Mouse (Mus musculus): ENCODE results near the gene Gm17409. TPM values are rescaled to one million over a fixed set of nuclear protein-coding genes. Genes with fewer than 3 reads are reported as not detected.

The Gm17409 gene
- polyA plus RNA-seq, 1 experiment from 2014 or later = not detected

DNA sequence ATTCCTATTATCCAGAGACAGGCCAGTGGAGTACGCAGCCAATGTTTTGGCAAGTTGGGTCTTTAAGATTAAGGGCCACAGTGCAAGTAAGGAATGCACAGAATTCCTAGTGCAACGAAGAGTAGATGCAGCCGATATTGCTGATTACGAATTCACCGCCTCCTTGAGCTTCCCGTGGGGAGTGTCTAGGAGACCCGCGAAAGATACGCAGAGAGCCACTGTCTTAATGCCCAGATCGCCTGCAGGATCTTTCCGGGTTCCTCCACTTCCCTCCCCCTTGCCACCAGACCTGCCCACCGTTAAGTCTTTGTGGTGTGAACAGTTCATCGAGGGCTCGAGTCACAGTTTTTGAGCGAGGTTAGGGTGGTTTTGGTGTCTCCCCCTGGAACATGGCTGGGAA lies 22.9 kb upstream of the Gm17409 start:
- H3K9ac ChIP-seq (ENCODE audit: low read length) = no peak overlapping the region
- H3K36me3 ChIP-seq (ENCODE audit: control insufficient read depth, insufficient read depth, low read length) = peaks cover 24% of the 10 kb centered on the region
- no peak overlapping the region for H3K4me2 ChIP-seq (ENCODE audit: low read length)
- WGBS = 92% methylated on average over 15 of the region's 15 CpGs
- no peaks in the 10 kb centered on the region for H3K27me3 ChIP-seq (replicated peaks; ENCODE audit: control insufficient read depth, insufficient read depth, low read length)
- H3K27ac ChIP-seq (ENCODE audit: low read depth) = no peak overlapping the region
- DNase-seq (ENCODE audit: low spot score) = peak; percentile 33
- ATAC-seq (replicated peaks; ENCODE audit: low FRiP score, low TSS enrichment, low read depth) = no peak
- no peak overlapping the region for H3K4me3 ChIP-seq (ENCODE audit: low read depth, low read length)
- H3K9me3 ChIP-seq (ENCODE audit: control insufficient read depth, low read length) = no peaks in the 10 kb centered on the region
- H3K4me1 ChIP-seq (replicated peaks; ENCODE audit: control insufficient read depth, insufficient read depth, low read length) = no peaks in the 10 kb centered on the region

DNA sequence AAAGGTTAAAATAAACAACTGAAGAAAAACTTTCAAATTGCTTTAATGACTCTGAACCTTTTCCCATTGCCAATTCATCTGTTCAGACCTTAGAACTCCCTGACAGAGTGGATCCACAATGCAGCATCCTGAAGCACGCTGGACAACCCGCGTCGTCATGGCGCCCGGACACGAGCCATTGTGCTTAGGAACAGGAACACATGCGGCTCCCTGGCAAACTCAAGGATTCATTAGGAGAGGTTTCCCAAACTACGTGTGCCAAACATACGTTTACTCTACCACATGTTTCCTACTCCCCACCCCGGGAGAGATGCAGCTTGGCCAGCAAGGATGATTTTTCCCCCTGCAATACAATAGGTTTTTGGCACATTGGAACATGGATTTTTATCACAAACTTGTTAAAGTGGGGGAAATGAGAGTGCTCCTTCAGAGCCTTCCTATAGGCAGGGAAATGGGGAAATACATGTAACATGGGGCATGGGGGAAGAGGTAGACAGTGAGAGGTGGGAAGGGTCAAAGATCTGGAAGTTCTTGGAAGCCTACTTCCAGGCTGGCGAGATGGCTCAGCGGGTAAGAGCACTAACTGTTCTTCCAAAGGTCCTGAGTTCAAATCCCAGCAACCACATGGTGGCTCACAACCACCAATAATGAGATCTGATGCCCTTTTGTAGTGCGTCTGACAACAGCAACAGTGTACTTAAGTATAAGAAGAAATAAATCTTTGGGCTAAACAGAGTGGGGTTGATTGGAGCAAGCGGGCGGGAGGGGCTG lies 15.6 kb upstream of the Gm17409 start:
- DNase-seq (ENCODE audit: low spot score) (no peak), ATAC-seq (replicated peaks; ENCODE audit: low FRiP score, low TSS enrichment, low read depth) (no peak)
- Histone ChIP-seq H3K4me2 (ENCODE audit: low read length) (no peak overlapping the region), H3K4me3 (ENCODE audit: low read depth, low read length) (no peak overlapping the region), H3K9me3 (ENCODE audit: control insufficient read depth, low read length) (0 out of 2 replicates have a peak, but pooled peaks cover 5% of the 10 kb centered on the region), H3K27me3 (replicated peaks; ENCODE audit: control insufficient read depth, insufficient read depth, low read length) (no peaks in the 10 kb centered on the region), H3K27ac (ENCODE audit: low read depth) (no peak overlapping the region), H3K36me3 (ENCODE audit: control insufficient read depth, insufficient read depth, low read length) (peaks cover 24% of the 10 kb centered on the region), H3K9ac (ENCODE audit: low read length) (no peak overlapping the region), H3K4me1 (replicated peaks; ENCODE audit: control insufficient read depth, insufficient read depth, low read length) (no peaks in the 10 kb centered on the region)
- WGBS = 93% methylated on average over 16 of the region's 16 CpGs

DNA sequence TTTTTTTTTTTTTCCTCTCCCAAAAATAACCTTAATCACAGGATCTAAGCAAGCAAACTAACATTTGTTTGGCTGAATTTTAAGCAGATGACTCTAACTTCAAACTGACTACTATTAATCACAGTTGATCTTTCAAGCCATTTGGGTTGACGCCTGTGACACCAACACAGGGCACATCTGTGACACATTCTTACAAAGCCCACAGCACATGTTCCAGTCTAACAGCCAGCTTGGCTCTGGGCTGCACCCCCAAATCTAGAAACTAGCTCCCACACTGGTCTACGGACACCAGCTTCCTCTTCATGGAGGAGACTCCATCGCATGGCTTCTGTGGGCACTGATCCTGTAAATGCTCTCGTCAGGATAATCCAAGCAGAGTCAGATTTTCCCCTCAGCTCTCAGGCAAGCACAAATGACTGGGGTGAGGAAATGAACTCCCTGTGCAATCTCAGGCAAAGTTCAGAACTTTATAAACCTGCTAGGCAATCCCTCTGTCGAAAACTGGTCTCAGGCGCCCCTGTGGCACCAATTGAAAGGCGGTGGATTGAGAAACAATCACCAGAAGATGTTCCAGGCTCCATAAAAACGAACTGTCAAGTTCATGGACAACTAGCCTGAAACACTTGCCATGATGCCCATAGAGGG lies 13.0 kb upstream of the Gm17409 start:
- peaks cover 39% of the 10 kb centered on the region for H3K36me3 ChIP-seq (ENCODE audit: control insufficient read depth, insufficient read depth, low read length)
- DNase-seq (ENCODE audit: low spot score) = no peak

GRCm38 (mm10) chr2:58457488-58457865 lies 12.4 kb upstream of the Gm17409 start:
- Histone ChIP-seq H3K4me1 (replicated peaks; ENCODE audit: control insufficient read depth, insufficient read depth, low read length) (no peaks in the 10 kb centered on the region), H3K9ac (ENCODE audit: low read length) (no peak overlapping the region), H3K27ac (ENCODE audit: low read depth) (no peak overlapping the region), H3K9me3 (ENCODE audit: control insufficient read depth, low read length) (0 out of 2 replicates have a peak, but pooled peaks cover 5% of the 10 kb centered on the region), H3K36me3 (ENCODE audit: control insufficient read depth, insufficient read depth, low read length) (peaks cover 42% of the 10 kb centered on the region), H3K27me3 (replicated peaks; ENCODE audit: control insufficient read depth, insufficient read depth, low read length) (no peaks in the 10 kb centered on the region), H3K4me3 (ENCODE audit: low read depth, low read length) (no peak overlapping the region), H3K4me2 (ENCODE audit: low read length) (no peak overlapping the region)
- no peak for ATAC-seq (replicated peaks; ENCODE audit: low FRiP score, low TSS enrichment, low read depth)
- WGBS = 95% methylated on average over 5 of the region's 5 CpGs
- DNase-seq (ENCODE audit: low spot score) = no peak

More for the DNA sequence above, 13.0 kb upstream of the Gm17409 start:
- Histone ChIP-seq H3K9ac (ENCODE audit: low read length) (no peak overlapping the region), H3K27me3 (replicated peaks; ENCODE audit: control insufficient read depth, insufficient read depth, low read length) (no peaks in the 10 kb centered on the region), H3K4me2 (ENCODE audit: low read length) (no peak overlapping the region), H3K4me1 (replicated peaks; ENCODE audit: control insufficient read depth, insufficient read depth, low read length) (no peaks in the 10 kb centered on the region), H3K27ac (ENCODE audit: low read depth) (no peak overlapping the region), H3K9me3 (ENCODE audit: control insufficient read depth, low read length) (0 out of 2 replicates have a peak, but pooled peaks cover 5% of the 10 kb centered on the region), H3K4me3 (ENCODE audit: low read depth, low read length) (no peak overlapping the region)
- no peak for ATAC-seq (replicated peaks; ENCODE audit: low FRiP score, low TSS enrichment, low read depth)
- WGBS = 93% methylated on average over 8 of the region's 8 CpGs

- Histone ChIP-seq H3K27ac (ENCODE audit: low read depth) (no peak overlapping the region), H3K4me2 (ENCODE audit: low read length) (no peak overlapping the region), H3K9ac (ENCODE audit: low read length) (no peak overlapping the region), H3K27me3 (replicated peaks; ENCODE audit: control insufficient read depth, insufficient read depth, low read length) (no peaks in the 10 kb centered on the region), H3K4me1 (replicated peaks; ENCODE audit: control insufficient read depth, insufficient read depth, low read length) (no peaks in the 10 kb centered on the region), H3K4me3 (ENCODE audit: low read depth, low read length) (no peak overlapping the region), H3K36me3 (ENCODE audit: control insufficient read depth, insufficient read depth, low read length) (peaks cover 49% of the 10 kb centered on the region), H3K9me3 (ENCODE audit: control insufficient read depth, low read length) (0 out of 2 replicates have a peak, but pooled peaks cover 5% of the 10 kb centered on the region)
- WGBS = 87% methylated on average over 14 of the region's 14 CpGs
- DNase-seq (ENCODE audit: low spot score) (no peak), ATAC-seq (replicated peaks; ENCODE audit: low FRiP score, low TSS enrichment, low read depth) (no peak)
Measured at GRCm38 (mm10) chr2:58458820-58459371, 11.0 kb upstream of the Gm17409 start.

GRCm38 (mm10) chr2:58470290-58470689 lies 374 bp downstream of the Gm17409 start:
- DNase-seq (ENCODE audit: low spot score) (no peak), ATAC-seq (replicated peaks; ENCODE audit: low FRiP score, low TSS enrichment, low read depth) (no peak)
- peaks cover 3% of the 10 kb centered on the region; the same call in 1 of the 2 replicates for H3K9me3 ChIP-seq (ENCODE audit: control insufficient read depth, low read length)
- no peaks in the 10 kb centered on the region for H3K4me1 ChIP-seq (replicated peaks; ENCODE audit: control insufficient read depth, insufficient read depth, low read length)
- H3K27me3 ChIP-seq (replicated peaks; ENCODE audit: control insufficient read depth, insufficient read depth, low read length) = no peaks in the 10 kb centered on the region
- H3K9ac ChIP-seq (ENCODE audit: low read length) = no peak overlapping the region
- H3K4me3 ChIP-seq (ENCODE audit: low read depth, low read length) = no peak overlapping the region
- no peak overlapping the region for H3K27ac ChIP-seq (ENCODE audit: low read depth)
- H3K36me3 ChIP-seq (ENCODE audit: control insufficient read depth, insufficient read depth, low read length) = peaks cover 65% of the 10 kb centered on the region
- no peak overlapping the region for H3K4me2 ChIP-seq (ENCODE audit: low read length)
- WGBS = 90% methylated on average over 7 of the region's 7 CpGs

DNA sequence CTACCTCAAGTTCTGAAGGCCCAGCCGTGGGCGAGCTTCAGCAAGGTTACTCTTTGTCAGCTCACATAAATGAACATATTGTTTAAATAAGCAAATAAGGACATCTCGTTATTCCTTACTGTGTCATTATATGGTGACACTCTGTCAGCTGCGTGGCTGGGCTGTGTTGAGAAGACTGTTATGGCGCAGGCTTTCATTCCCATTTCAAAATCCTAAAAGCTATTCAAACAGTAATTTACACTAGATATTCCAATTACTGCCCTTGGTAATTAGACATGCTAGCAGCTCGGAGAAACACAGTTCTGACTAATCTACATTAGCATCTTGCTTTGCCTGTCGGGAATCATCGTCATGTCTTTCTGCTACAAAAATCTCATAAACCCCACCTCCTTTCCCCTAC lies 5.7 kb downstream of the Gm17409 start:
- DNase-seq (ENCODE audit: low spot score) (no peak), ATAC-seq (replicated peaks; ENCODE audit: low FRiP score, low TSS enrichment, low read depth) (no peak)
- Histone ChIP-seq H3K9me3 (ENCODE audit: control insufficient read depth, low read length) (no peaks in the 10 kb centered on the region), H3K4me3 (ENCODE audit: low read depth, low read length) (no peak overlapping the region), H3K4me1 (replicated peaks; ENCODE audit: control insufficient read depth, insufficient read depth, low read length) (no peaks in the 10 kb centered on the region), H3K4me2 (ENCODE audit: low read length) (no peak overlapping the region), H3K9ac (ENCODE audit: low read length) (no peak overlapping the region), H3K36me3 (ENCODE audit: control insufficient read depth, insufficient read depth, low read length) (peaks cover 38% of the 10 kb centered on the region), H3K27ac (ENCODE audit: low read depth) (no peak overlapping the region), H3K27me3 (replicated peaks; ENCODE audit: control insufficient read depth, insufficient read depth, low read length) (no peaks in the 10 kb centered on the region)
- 91% methylated on average over 8 of the region's 8 CpGs for WGBS

DNA sequence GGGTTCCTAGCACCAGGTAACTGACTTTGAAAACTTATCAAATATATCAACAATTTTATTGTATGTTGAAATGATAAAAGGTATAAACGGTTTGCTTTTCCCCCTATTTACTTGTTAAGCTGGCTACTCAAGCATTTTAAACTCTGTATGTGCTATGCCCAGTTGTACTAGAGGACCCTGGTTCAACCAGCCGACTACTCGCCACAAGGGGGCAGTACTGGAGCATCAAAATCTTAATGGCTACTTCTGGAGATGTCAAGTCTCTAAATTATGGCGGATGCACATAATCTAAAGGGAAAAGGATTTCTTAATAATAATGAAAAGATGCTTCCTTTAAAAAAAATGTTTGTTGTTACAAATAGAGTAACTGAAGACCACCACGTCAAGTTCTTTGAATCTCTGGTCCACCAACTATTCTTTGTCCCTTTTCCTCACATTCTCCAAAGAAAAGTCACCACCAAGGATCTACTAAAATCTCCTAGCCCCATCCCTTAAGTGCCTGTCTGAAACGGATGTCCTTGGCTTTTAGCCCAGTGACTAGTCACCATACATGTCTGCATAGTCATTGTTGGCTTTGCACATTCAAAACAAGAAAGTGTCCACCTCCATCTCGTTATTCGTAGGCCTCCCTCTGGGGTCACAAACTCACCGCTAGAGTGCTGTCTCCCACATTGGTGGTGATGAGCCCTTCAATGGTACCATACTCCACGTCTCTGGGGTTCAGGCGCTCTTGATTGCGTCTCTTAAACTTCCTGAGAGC lies 7.2 kb downstream of the Gm17409 start:
- Histone ChIP-seq H3K27ac (ENCODE audit: low read depth) (no peak overlapping the region), H3K4me3 (ENCODE audit: low read depth, low read length) (no peak overlapping the region), H3K36me3 (ENCODE audit: control insufficient read depth, insufficient read depth, low read length) (peaks cover 30% of the 10 kb centered on the region), H3K27me3 (replicated peaks; ENCODE audit: control insufficient read depth, insufficient read depth, low read length) (no peaks in the 10 kb centered on the region), H3K9me3 (ENCODE audit: control insufficient read depth, low read length) (no peaks in the 10 kb centered on the region), H3K4me1 (replicated peaks; ENCODE audit: control insufficient read depth, insufficient read depth, low read length) (peaks cover 4% of the 10 kb centered on the region; the same call in 1 of the 2 replicates), H3K4me2 (ENCODE audit: low read length) (no peak overlapping the region), H3K9ac (ENCODE audit: low read length) (no peak overlapping the region)
- ATAC-seq (replicated peaks; ENCODE audit: low FRiP score, low TSS enrichment, low read depth) (0 out of 2 replicates have a peak, but pooled peaks have one; percentile 68), DNase-seq (ENCODE audit: low spot score) (peak; percentile 94)
- 67% methylated on average over 12 of the region's 12 CpGs for WGBS

All from intestine, embryonic 14.5 days (tissue).